Mouse (Mus musculus) activated CD4-positive, CD25-positive, alpha-beta regulatory T cell, adult 4 months (primary cell): ENCODE results near the gene Otop1. TPM values are rescaled to one million over a fixed set of nuclear protein-coding genes. Genes with fewer than 3 reads are reported as not detected.
A peak's percentile ranks its signal among the peaks of the same experiment; 100 is the strongest.

Experiments used
- ATAC-seq: one replicate; pipeline ENCODE4 v1.8.0; 2017
- polyA plus RNA-seq, 2 experiments: library from polyadenylated mRNA; unstranded; fragments of 100-300 nt; shearing (Covaris generic); gene quantifications; one replicate each; pipeline ENCODE4 v1.2.1; 2017

The Otop1 gene
- polyA plus RNA-seq, 2 experiments from 2014 or later = not detected

DNA sequence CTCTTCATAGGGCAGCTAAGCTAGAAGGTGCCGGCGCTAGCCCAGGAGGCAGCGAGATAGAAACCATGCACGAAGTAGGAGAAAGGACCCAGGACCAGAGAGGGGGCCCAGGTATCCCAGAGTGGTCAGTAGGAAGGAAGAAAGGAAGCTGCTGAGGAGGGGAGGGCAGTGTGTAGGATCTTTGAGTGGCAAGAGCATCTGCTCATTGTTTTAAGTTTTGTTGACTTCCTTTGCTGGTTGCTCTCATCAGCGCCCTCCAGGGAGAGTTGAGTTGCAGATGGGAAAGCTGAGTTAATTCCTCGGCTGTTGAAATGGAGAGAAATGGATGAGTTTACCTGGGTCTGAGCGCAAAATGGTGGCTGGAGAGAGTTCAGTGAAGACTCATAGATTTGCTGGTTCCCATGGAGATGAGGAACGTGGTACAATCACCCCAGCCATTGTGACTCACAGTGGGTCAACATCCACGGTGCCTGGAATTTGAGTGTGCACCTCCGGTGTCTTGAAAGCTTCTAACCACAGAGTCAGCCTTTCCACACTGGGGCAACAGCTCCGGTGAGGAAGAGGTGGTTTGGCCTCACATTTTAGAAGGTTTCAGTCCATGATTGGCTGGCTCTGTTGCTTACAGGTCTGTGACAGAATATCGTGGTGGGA, 26.1 kb downstream of the Otop1 start:
- ATAC-seq = no peak

DNA sequence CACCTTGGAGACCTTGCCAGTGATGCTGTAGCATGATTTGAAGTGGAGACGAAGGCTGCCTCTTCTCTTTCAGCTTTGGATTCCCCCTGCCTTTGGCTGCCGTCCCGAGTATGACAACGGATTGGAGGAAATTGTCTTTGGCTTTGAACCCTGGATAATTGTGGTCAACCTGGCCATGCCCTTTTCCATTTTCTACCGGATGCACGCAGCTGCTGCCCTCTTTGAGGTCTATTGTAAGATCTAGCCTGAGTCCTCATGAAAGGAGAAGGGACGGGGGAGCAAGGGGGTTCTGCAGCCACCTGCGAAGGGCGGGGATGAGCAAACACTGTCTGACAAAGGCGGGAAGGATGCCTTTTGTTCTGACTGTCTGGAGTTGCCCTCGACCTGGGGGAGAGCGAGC, 26.9 kb downstream of the Otop1 start:
- ATAC-seq = no peak

DNA sequence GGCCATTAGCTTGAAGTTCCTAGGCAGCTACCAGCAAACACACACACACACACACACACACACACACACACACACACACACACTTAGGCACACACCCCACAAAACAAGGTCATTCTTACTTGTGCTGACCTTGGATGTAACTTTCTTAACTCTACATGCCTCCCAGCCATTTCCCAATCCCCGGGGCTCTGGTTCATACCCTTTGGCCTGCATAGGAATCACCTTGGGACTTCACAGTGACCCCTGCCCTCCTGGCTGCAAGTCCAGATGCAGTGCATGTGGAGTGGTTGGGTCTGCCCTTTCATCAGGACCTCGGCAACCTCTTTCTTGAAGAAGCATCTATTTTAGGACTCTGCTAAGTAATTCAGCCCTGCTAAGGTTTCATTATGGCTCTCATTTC, 29.5 kb downstream of the Otop1 start:
- ATAC-seq = no peak

DNA sequence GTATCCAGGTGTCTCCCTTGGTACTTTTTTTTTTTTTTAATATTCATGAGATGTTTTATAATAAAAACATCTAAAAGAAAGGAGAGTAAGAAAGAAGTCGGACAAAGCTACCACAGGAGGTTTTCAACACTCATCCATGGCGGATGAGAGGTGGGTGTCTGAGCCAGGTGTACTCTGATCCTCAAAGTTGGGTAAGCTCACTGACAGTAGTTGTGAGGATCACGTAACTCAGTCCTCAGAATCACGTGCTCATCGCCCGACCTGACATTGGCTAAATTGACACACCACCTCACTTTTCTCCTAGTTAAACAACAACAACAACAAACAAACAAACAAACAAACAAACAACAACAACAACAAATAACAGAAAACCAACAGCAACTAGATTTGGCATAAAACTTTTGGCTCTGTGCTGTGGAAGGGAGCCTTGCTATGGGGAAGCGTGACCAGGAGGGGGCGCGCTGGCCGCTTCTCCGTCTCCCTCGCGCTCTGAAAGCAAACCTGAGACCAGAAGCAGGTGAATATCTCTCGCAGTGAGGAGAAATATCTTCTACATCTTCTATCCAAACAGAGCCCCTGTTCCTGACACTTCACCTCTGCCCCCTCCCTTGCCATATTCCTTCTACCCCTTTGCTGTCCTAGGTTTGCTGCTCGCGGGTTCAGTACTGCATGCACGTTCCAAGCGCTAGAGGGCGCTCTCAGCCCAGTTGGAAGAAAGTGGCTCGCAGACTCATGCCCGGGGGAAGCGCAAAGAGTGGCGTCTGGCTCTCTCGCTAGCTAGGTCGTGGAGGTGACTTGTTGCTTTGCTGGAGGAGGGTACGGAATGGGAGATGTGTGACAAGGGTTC, 31.7 kb downstream of the Otop1 start:
- ATAC-seq = peak; percentile 88

DNA sequence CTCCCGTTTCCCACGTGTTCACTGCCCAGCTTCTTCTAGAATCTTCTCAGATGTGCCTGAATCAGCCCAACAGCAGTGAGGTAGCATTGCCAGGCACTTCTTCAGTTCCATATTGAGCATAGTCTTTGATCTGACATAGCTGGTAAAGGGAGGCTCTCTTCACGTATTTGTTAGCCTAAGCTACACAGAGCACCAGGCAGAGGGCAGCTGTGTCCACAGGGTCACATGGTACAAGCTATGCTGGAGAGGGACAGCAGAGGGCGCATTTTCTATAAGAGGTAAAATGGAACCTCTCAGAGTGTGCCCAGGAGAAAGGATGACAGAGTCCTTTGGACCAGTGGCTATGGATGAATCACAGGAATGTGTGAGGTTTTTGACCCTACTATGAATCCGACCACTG, 33.1 kb downstream of the Otop1 start:
- ATAC-seq = no peak

DNA sequence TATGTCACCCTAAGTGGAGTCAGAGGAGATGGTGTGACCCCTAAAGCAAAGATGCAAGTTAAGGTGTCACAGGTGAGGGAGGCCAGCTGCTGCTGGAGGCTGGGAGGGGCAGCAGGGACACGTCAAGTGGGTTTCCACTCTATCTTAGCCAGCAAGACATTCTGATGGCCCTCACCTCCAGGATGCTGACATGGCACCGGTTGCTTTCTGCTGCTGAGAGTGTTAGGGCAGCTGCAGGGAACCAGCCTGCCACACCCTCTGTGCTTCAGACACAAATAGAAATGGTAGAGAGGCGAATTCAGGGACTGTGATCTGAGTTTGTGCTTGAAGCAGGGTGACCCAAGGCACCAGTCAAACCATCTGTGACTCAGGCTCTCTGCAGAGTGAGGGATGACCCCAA, 34.0 kb downstream of the Otop1 start:
- ATAC-seq = no peak

DNA sequence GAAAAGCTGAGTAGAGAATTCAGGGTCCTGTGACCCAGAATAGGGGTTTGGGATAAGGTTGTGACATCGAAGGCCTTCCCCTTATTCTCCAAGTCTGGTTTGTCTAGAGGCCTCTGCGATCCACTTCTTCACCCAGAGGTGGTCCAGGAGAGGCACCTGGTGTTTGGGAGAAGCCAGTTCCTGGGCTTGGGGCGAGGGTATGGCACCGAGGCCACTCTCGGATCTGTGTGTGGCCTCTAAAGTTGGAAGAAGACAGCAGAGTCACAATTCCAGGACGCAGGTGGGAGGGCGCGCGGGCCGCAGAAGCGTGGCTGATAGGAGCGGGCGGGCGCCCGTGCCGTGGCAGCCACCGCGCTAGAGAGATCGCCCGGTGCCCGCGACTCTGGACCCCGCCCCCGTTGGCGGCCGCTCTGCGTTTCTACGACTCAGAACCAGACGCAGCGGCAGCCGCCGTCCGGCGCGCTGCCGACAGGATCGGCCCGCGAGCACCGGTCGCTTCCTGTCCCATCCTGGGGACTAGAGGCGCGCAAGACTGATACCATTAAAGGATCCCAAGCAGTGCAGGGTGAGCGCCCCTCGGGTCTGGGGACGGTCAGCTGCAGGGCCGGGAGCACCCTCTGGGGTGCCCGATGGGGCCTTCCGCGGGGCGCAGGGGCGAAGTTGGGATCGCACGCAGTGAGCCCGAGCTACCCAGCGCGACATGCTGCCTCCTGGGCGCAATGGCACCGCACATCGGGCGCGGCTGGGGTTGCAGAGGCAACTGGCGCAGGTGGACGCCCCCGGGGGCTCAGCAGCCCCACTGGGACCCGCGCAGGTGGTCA, 43.4 kb downstream of the Otop1 start, which contains the start of gene Drd5:
Gene Drd5 (plus strand): TSS at position 402 of the 821 bp plus-strand sequence.
- no peak for ATAC-seq

DNA sequence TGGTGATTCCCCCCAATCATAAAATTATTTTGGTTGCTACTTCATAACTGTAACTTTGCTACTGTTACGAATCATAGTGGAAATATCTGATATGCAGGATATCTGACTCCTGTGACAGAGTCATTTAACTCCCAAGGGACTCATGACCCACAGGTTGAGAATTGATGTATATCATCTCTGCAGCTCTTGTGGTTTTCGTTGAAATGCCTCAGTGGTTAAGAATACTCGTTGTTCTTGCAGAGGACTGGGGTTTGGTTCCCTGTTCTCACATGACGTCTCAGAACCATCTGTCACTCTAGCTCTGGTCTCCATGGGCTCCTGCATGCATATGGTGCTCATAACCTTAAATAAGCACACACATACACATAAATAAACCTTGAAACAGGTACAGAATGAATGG, 57.6 kb downstream of the Otop1 start:
- no peak for ATAC-seq

DNA sequence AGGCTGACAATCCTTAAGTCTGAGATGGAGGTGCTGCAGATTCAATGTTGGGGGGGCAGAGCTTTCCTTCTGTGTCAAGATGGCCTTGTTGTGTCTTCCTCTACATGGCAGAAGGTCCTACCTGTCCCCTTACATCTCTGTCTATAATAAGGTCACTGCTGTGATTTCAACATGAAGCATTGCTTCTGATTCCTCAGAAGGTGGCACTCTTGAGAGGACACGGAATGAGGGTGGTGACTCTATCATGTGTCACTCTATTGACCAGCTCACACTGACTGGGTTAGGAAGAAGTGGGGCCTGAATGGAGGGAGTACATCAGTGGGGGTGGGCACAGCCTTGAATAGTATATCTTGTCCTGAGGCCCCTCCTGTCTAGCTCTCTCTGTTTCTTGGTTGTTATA, 58.8 kb downstream of the Otop1 start:
- no peak for ATAC-seq

DNA sequence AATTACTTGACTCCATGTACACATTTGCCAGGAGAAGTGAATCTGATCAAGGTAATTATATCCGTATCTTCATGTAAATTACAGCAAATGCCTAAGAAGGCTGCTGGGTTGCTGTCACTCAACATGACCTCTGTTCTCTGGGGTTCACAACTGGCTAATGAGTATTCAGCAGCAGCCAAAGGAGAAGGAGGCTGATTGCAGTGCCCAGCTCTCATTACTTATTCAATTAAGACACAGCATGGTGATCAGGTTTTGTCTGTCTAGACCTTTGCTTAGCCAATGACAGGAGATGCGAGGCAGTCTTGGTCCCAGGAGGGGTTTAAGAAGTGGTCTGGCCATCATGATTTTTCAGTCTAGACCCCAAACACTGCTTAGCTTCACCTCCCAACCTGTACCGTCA, 67.3 kb downstream of the Otop1 start:
- ATAC-seq = no peak

DNA sequence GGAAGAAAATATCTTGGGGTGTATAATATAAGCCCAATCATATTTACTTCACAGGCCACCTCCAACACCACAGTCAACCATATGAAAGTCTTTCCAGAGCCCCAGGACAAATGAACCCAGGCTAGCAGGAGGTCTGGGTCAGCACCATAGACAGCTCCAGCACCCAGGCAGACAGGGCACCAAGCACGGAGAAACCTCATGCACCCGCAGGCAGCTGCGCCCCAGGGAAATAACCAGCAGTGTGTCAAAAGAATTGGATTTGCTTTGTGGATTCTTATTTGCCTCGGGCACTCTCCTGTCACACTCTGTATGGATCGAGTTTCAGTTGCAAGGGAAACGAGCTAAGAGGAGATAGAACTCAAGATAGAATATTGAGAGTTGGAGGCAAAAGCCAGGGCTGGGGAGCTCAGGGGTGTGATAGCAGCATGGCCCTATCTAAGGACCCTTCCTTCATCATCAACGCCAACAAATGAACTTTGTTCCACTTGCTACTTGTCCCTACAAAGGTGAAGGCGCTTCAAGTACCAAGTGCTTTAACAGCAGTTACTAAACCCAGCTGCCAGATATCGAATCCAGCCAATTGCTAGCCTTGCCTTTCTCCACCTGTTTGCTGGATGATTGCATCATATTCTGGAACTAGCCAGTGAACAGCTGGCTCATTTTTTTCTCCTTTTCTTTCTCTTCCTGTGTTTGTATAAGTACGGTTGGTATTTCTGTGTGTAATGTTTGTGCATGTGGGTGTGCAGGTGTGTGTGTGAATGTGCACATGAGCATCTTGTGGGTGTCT, 71.1 kb downstream of the Otop1 start:
- no peak for ATAC-seq

DNA sequence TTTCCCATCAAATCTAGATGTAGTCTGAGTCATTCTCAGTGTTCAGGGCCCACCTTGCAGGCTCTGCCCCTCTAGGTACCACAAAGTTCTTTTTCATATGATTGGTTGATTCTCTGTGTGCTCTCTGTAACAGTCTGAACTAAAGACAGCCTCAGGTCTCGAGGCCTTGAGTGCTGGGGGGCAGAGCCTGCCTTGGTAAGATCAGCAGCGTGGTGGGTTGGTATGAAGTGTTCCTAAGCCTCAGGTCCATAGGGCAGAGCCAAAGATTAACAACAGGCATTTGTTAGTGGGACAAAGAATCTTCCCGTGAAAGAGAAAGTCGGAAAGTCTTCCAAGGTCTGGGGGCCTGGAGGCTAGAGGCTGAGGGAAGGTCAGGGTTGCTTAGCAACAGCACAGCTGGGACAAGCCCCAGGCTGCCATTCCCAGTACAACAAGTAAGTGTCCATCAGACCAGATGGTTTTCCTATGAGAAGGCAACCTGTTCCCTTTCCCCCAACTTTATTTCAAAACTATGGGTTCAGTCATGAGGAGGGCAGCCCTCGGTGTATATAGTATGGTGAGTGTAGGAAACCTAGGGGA, 74.7 kb downstream of the Otop1 start:
- ATAC-seq = no peak

Other genes with a start within 250 kb of the Otop1 start
- 10 to 100 TPM; 24.1 to 27.0 TPM for gene Stx18, start 237.2 kb upstream of the Otop1 start, polyA plus RNA-seq
- under 1 TPM; 0.40 to 0.67 TPM for gene Nsg1, start 116.1 kb upstream of the Otop1 start, polyA plus RNA-seq
- 10 to 100 TPM; 10.1 to 12.3 TPM for gene Zbtb49, start 55.5 kb upstream of the Otop1 start, polyA plus RNA-seq
- 10 to 100 TPM; 41.1 to 43.5 TPM for gene Lyar, start 55.5 kb upstream of the Otop1 start, polyA plus RNA-seq
- gene Tmem128, start 15.8 kb upstream of the Otop1 start, polyA plus RNA-seq = 100 to 1,000 TPM; 104 to 111 TPM
- not detected for gene Drd5, start 43.4 kb downstream of the Otop1 start, polyA plus RNA-seq
- 10 to 100 TPM in 1 of 2 experiments, 1 to 10 TPM in 1; 4.7 to 11.3 TPM for gene Slc2a9, start 227.2 kb downstream of the Otop1 start, polyA plus RNA-seq